Mouse (Mus musculus) liver, embryonic 14.5 days (tissue): ENCODE results near the gene Gmip. TPM values are rescaled to one million over a fixed set of nuclear protein-coding genes. Genes with fewer than 3 reads are reported as not detected.
A peak's percentile ranks its signal among the peaks of the same experiment; 100 is the strongest.

Experiments
- ATAC-seq: fragments of 200-750 bp; cut with Nextera tagmentation; 2 replicates; pipeline ENCODE4 v1.8.0; 2017; ENCODE audit warnings: moderate number of reproducible peaks, mild to moderate bottlenecking, moderate library complexity; ENCODE audit not compliant: insufficient read depth
- DNase-seq, 3 experiments: peaks; one replicate each; pipeline ENCODE4 v3.0.0-alpha.2; 2012 to 2013; ENCODE audit warnings: low read depth in 3 of 3, low spot score in 3 of 3
- H3K27ac ChIP-seq: fragments of 300-500 bp; sonication (generic); 2 replicates; pipeline ENCODE4 v1.5.1; 2014; ENCODE audit warnings: moderate library complexity, mild to moderate bottlenecking, control low read depth, inconsistent platforms
- H3K27me3 ChIP-seq: fragments of 300-500 bp; sonication (generic); 2 replicates; pipeline ENCODE4 v1.6.1; 2014; ENCODE audit warnings: mild to moderate bottlenecking, low read length, moderate library complexity; ENCODE audit not compliant: control insufficient read depth, insufficient read depth
- H3K36me3 ChIP-seq: fragments of 300-500 bp; sonication (generic); replicated peaks from 2 replicates; pipeline ENCODE4 v1.6.1; 2014; ENCODE audit warnings: low read depth; ENCODE audit not compliant: control insufficient read depth, insufficient read depth
- H3K4me1 ChIP-seq, 2 experiments: fragments of 200-500 bp in 1 of 2; fragments of 300-500 bp in 1 of 2; sonication (generic) in 1 of 2; replicated peaks; 2 replicates each; pipeline ENCODE4 v1.6.1; 2012 to 2014; ENCODE audit warnings: antibody characterized with exemption in 1 of 2, inconsistent platforms in 1 of 2, low read length in 1 of 2; ENCODE audit not compliant: control insufficient read depth in 2 of 2, insufficient read depth in 2 of 2
- H3K4me2 ChIP-seq: fragments of 300-500 bp; sonication (generic); 2 replicates; pipeline ENCODE4 v1.6.1; 2014; ENCODE audit warnings: low read depth, mild to moderate bottlenecking, control low read depth, moderate library complexity
- H3K4me3 ChIP-seq, 2 experiments: fragments of 200-500 bp in 1 of 2; fragments of 300-500 bp in 1 of 2; sonication (generic) in 1 of 2; 2 replicates each; pipeline ENCODE4 v1.5.1; 2012 to 2014; ENCODE audit warnings: low read depth in 2 of 2, low read length in 2 of 2, mild to moderate bottlenecking in 2 of 2, control low read depth in 1 of 2, inconsistent platforms in 1 of 2, moderate library complexity in 1 of 2; ENCODE audit not compliant: insufficient read depth in 1 of 2
- H3K9ac ChIP-seq: fragments of 300-500 bp; sonication (generic); replicated peaks from 2 replicates; pipeline ENCODE4 v1.6.1; 2014; ENCODE audit warnings: mild to moderate bottlenecking, control low read depth, moderate library complexity
- H3K9me3 ChIP-seq: fragments of 300-500 bp; sonication (generic); 2 replicates; pipeline ENCODE4 v1.6.1; 2016; ENCODE audit warnings: low read length, mixed read lengths; ENCODE audit not compliant: control insufficient read depth
- CTCF ChIP-seq: IDR thresholded peaks from 2 replicates; pipeline ENCODE4 v1.5.1; 2016; ENCODE audit warnings: antibody characterized with exemption, low read depth, control low read depth
- EP300 ChIP-seq: IDR thresholded peaks from 2 replicates; pipeline ENCODE4 v1.6.1; 2016; ENCODE audit warnings: antibody characterized with exemption, low read depth
- WGBS: fragments of 180-500 bp; shearing (Covaris S2); extraction: QIAGEN DNeasy Blood & Tissue Kit; methylation state at CpG from one replicate; pipeline ENCODE4 v1.1.7; 2014; ENCODE audit not compliant: insufficient replicate concordance; 5-methylcytosine and 5-hydroxymethylcytosine counted together
- polyA plus RNA-seq, 2 experiments: library from polyadenylated mRNA; depleted of rRNA in 1 of 2; stranded (reverse) in 1 of 2; unstranded in 1 of 2; fragments of >200 nt; fragmentation: Nextera tagmentation in 1 of 2; extraction: Ambion mirVana in 1 of 2; gene quantifications; 2 replicates each; pipeline versions ENCODE4 v1.2.1 to v1.2.3; 2012 to 2014

Gene Gmip
- polyA plus RNA-seq, 2 experiments, result 3.9 to 5.8 TPM

GRCm38 (mm10) chr8:69864180-69864579 is 55.7 kb downstream of the Gmip start:
- peaks cover 2 to 9% of the 10 kb centered on the region in 2 experiments; a peak in 2 of 4 replicates for H3K4me1 ChIP-seq
- ATAC-seq (peak; percentile 35; the same call in 1 of the 2 replicates), DNase-seq (no peak)
- no peak overlapping the region for H3K27ac ChIP-seq
- no peaks in the 10 kb centered on the region for H3K9me3 ChIP-seq
- H3K9ac ChIP-seq, result no peak overlapping the region
- no peaks in the 10 kb centered on the region for H3K27me3 ChIP-seq
- H3K4me2 ChIP-seq, result no peak overlapping the region
- H3K36me3 ChIP-seq, result no peaks in the 10 kb centered on the region
- no peak overlapping the region for H3K4me3 ChIP-seq
- WGBS, result 43% methylated on average over 5 of the region's 5 CpGs
- TF ChIP-seq EP300 (no peak), CTCF (no peak)

- 71% methylated on average over 5 of the region's 5 CpGs for WGBS
These were observed 59.3 kb downstream of the Gmip start for GRCm38 (mm10) chr8:69867696-69868326.

GRCm38 (mm10) chr8:69870003-69870765 is 61.7 kb downstream of the Gmip start:
- ATAC-seq, result no peak
- Histone ChIP-seq H3K4me1 (no peaks in the 10 kb centered on the region), H3K4me3 (no peak overlapping the region), H3K9ac (no peak overlapping the region), H3K4me2 (no peak overlapping the region), H3K36me3 (no peaks in the 10 kb centered on the region), H3K27me3 (no peaks in the 10 kb centered on the region), H3K27ac (no peak overlapping the region), H3K9me3 (no peaks in the 10 kb centered on the region)
- DNase-seq, result no peak
- no peak for TF ChIP-seq EP300
- TF ChIP-seq CTCF, result no peak
- WGBS, result 72% methylated on average over 11 of the region's 11 CpGs

More at GRCm38 (mm10) chr8:69867696-69868326, 59.3 kb downstream of the Gmip start:
- H3K9me3 ChIP-seq, result no peaks in the 10 kb centered on the region
- no peaks in the 10 kb centered on the region for H3K36me3 ChIP-seq
- H3K27me3 ChIP-seq, result no peaks in the 10 kb centered on the region
- H3K4me1 ChIP-seq, result peaks cover 2 to 9% of the 10 kb centered on the region in 2 experiments; a peak in 2 of 4 replicates
- H3K4me2 ChIP-seq, result no peak overlapping the region
- ATAC-seq (no peak), DNase-seq (no peak)
- no peak for TF ChIP-seq CTCF
- TF ChIP-seq EP300, result no peak
- H3K9ac ChIP-seq, result no peak overlapping the region
- H3K27ac ChIP-seq, result no peak overlapping the region
- H3K4me3 ChIP-seq, result no peak overlapping the region

DNA sequence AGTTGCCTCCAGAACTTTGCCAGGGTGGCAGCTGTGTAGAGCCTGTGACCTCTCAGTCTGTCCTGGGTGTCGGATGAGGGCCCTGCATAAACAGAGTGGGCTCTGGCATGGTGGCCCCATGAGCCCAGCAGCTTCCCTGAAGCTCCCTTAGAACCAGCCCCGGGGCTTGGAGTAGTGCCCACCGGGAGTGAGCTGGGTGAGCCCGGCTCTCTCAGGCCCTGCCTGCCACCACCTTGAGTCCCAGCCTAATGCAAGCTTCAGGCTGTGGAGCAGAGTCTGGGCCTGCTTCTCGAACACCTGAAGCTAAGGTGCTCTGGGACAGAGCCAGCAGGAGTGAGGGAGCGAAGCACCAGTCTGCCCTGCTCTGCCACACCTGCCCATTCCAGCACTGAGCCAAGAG is 62.4 kb downstream of the Gmip start:
- H3K27ac ChIP-seq, result no peak overlapping the region
- no peak overlapping the region for H3K4me2 ChIP-seq
- H3K9ac ChIP-seq, result no peak overlapping the region
- TF ChIP-seq EP300 (no peak), CTCF (no peak)
- no peaks in the 10 kb centered on the region for H3K4me1 ChIP-seq
- ATAC-seq (no peak), DNase-seq (no peak)
- H3K27me3 ChIP-seq, result no peaks in the 10 kb centered on the region
- H3K36me3 ChIP-seq, result no peaks in the 10 kb centered on the region
- no peaks in the 10 kb centered on the region for H3K9me3 ChIP-seq
- H3K4me3 ChIP-seq, result no peak overlapping the region
- 57% methylated on average over 6 of the region's 6 CpGs for WGBS

Other genes with a start within 250 kb of the Gmip start
- gene Zfp868, start 183.1 kb upstream of the Gmip start, polyA plus RNA-seq (2012; rRNA removed), result 3.4 and 4.1 TPM in 2 replicates
- 5.1 and 5.9 TPM in 2 replicates for gene Zfp868, start 183.1 kb upstream of the Gmip start, polyA plus RNA-seq (2014; fragmentation: Nextera tagmentation; extraction: Ambion mirVana)
- 0.30 and 0.32 TPM in 2 replicates for gene Zfp964, start 154.2 kb upstream of the Gmip start, polyA plus RNA-seq (2012; rRNA removed)
- gene Zfp964, start 154.2 kb upstream of the Gmip start, polyA plus RNA-seq (2014; fragmentation: Nextera tagmentation; extraction: Ambion mirVana), result 0.15 and 0.35 TPM in 2 replicates
- 2.7 and 4.9 TPM in 2 replicates for gene Zfp869, start 98.0 kb upstream of the Gmip start, polyA plus RNA-seq (2012; rRNA removed)
- gene Zfp869, start 98.0 kb upstream of the Gmip start, polyA plus RNA-seq (2014; fragmentation: Nextera tagmentation; extraction: Ambion mirVana), result 10.0 and 12.3 TPM in 2 replicates
- 1.2 and 1.8 TPM in 2 replicates for gene Zfp963, start 58.7 kb upstream of the Gmip start, polyA plus RNA-seq (2012; rRNA removed)
- gene Zfp963, start 58.7 kb upstream of the Gmip start, polyA plus RNA-seq (2014; fragmentation: Nextera tagmentation; extraction: Ambion mirVana), result 1.9 and 2.0 TPM in 2 replicates
- 0.32 TPM in 1 of 2 replicates, not detected in the other for gene Gm20422, start 33.8 kb upstream of the Gmip start, polyA plus RNA-seq (2012; rRNA removed)
- 1.0 TPM in 1 of 2 replicates, not detected in the other for gene Gm20422, start 33.8 kb upstream of the Gmip start, polyA plus RNA-seq (2014; fragmentation: Nextera tagmentation; extraction: Ambion mirVana)
- gene Atp13a1, start 17.5 kb upstream of the Gmip start, polyA plus RNA-seq (2012; rRNA removed), result 19.6 and 24.5 TPM in 2 replicates
- gene Atp13a1, start 17.5 kb upstream of the Gmip start, polyA plus RNA-seq (2014; fragmentation: Nextera tagmentation; extraction: Ambion mirVana), result 14.1 and 15.6 TPM in 2 replicates
- 4.6 and 6.0 TPM in 2 replicates for gene Zfp866, start 17.5 kb upstream of the Gmip start, polyA plus RNA-seq (2012; rRNA removed)
- gene Zfp866, start 17.5 kb upstream of the Gmip start, polyA plus RNA-seq (2014; fragmentation: Nextera tagmentation; extraction: Ambion mirVana), result 5.8 and 7.2 TPM in 2 replicates
- 0.40 and 0.44 TPM in 2 replicates for gene Lpar2, start 13.8 kb downstream of the Gmip start, polyA plus RNA-seq (2012; rRNA removed)
- 0.04 and 0.06 TPM in 2 replicates for gene Lpar2, start 13.8 kb downstream of the Gmip start, polyA plus RNA-seq (2014; fragmentation: Nextera tagmentation; extraction: Ambion mirVana)
- gene Pbx4, start 23.8 kb downstream of the Gmip start, polyA plus RNA-seq (2012; rRNA removed), result 2.0 and 2.5 TPM in 2 replicates
- gene Pbx4, start 23.8 kb downstream of the Gmip start, polyA plus RNA-seq (2014; fragmentation: Nextera tagmentation; extraction: Ambion mirVana), result 1.7 and 3.7 TPM in 2 replicates
- gene Cilp2, start 79.0 kb downstream of the Gmip start, polyA plus RNA-seq (2012; rRNA removed), result 0.03 and 0.04 TPM in 2 replicates
- 0.03 TPM in 1 of 2 replicates, not detected in the other for gene Cilp2, start 79.0 kb downstream of the Gmip start, polyA plus RNA-seq (2014; fragmentation: Nextera tagmentation; extraction: Ambion mirVana)
- gene Tssk6, start 93.5 kb downstream of the Gmip start, polyA plus RNA-seq (2012; rRNA removed), result 0.41 and 0.50 TPM in 2 replicates
- gene Tssk6, start 93.5 kb downstream of the Gmip start, polyA plus RNA-seq (2014; fragmentation: Nextera tagmentation; extraction: Ambion mirVana), result 1.7 and 1.9 TPM in 2 replicates
- gene Ndufa13, start 93.9 kb downstream of the Gmip start, polyA plus RNA-seq (2012; rRNA removed), result 26.2 and 44.8 TPM in 2 replicates
- gene Ndufa13, start 93.9 kb downstream of the Gmip start, polyA plus RNA-seq (2014; fragmentation: Nextera tagmentation; extraction: Ambion mirVana), result 109 and 113 TPM in 2 replicates
- gene Yjefn3, start 94.0 kb downstream of the Gmip start, polyA plus RNA-seq (2012; rRNA removed), result 0.30 and 0.36 TPM in 2 replicates
- 0.77 and 0.79 TPM in 2 replicates for gene Yjefn3, start 94.0 kb downstream of the Gmip start, polyA plus RNA-seq (2014; fragmentation: Nextera tagmentation; extraction: Ambion mirVana)
- 18.3 and 19.2 TPM in 2 replicates for gene Gatad2a, start 187.7 kb downstream of the Gmip start, polyA plus RNA-seq (2012; rRNA removed)
- gene Gatad2a, start 187.7 kb downstream of the Gmip start, polyA plus RNA-seq (2014; fragmentation: Nextera tagmentation; extraction: Ambion mirVana), result 22.7 and 32.9 TPM in 2 replicates
- 19.2 and 19.4 TPM in 2 replicates for gene Mau2, start 234.1 kb downstream of the Gmip start, polyA plus RNA-seq (2012; rRNA removed)
- gene Mau2, start 234.1 kb downstream of the Gmip start, polyA plus RNA-seq (2014; fragmentation: Nextera tagmentation; extraction: Ambion mirVana), result 15.6 and 19.6 TPM in 2 replicates
- 4.7 and 6.2 TPM in 2 replicates for gene Sugp1, start 234.1 kb downstream of the Gmip start, polyA plus RNA-seq (2012; rRNA removed)
- 8.8 and 10.3 TPM in 2 replicates for gene Sugp1, start 234.1 kb downstream of the Gmip start, polyA plus RNA-seq (2014; fragmentation: Nextera tagmentation; extraction: Ambion mirVana)